Mouse (Mus musculus) heart, postnatal 0 days (tissue): ENCODE results near the gene Lcmt1.

Experiments used
- CTCF ChIP-seq: IDR thresholded peaks from 2 replicates; pipeline ENCODE4 v1.5.1; 2016; ENCODE audit warnings: antibody characterized with exemption, control low read depth, low read depth
- EP300 ChIP-seq: IDR thresholded peaks from 2 replicates; pipeline ENCODE4 v1.6.1; 2016; ENCODE audit warnings: antibody characterized with exemption, low read depth

GRCm38 (mm10) chr7:123327909-123328308 lies 41.7 kb upstream of the Lcmt1 start:
- TF ChIP-seq CTCF (no peak), EP300 (no peak)
